Mouse (Mus musculus): Measurements from ENCODE around the gene Umps. TPM values are rescaled to one million over a fixed set of nuclear protein-coding genes. Genes with fewer than 3 reads are reported as not detected.

Gene Umps
- polyA plus RNA-seq, 1 experiment from 2014 or later = 30.9 TPM

- no peak overlapping the region for H3K27ac ChIP-seq (ENCODE audit: low read length)
- ATAC-seq = no peak
- H3K4me3 ChIP-seq (replicated peaks; ENCODE audit: low read length) = no peak overlapping the region
- no peaks in the 10 kb centered on the region for H3K27me3 ChIP-seq (replicated peaks; ENCODE audit: control insufficient read depth, insufficient read depth, low read length)
- H3K9me3 ChIP-seq (ENCODE audit: control insufficient read depth, low read length) = no peaks in the 10 kb centered on the region
- H3K9ac ChIP-seq (replicated peaks; ENCODE audit: low read depth, low read length) = no peak overlapping the region
- no peak overlapping the region for H3K4me2 ChIP-seq (ENCODE audit: low read length)
- H3K4me1 ChIP-seq (replicated peaks; ENCODE audit: control insufficient read depth, insufficient read depth, low read length) = peaks cover 12% of the 10 kb centered on the region
- no peaks in the 10 kb centered on the region for H3K36me3 ChIP-seq (ENCODE audit: control insufficient read depth, insufficient read depth)
- WGBS = 69% methylated on average over 6 of the region's 6 CpGs
These were observed 22.1 kb downstream of the Umps start for GRCm38 (mm10) chr16:33944772-33945171.

GRCm38 (mm10) chr16:33944126-33944525 lies 22.7 kb downstream of the Umps start:
- Histone ChIP-seq H3K36me3 (ENCODE audit: control insufficient read depth, insufficient read depth) (no peaks in the 10 kb centered on the region), H3K4me3 (replicated peaks; ENCODE audit: low read length) (no peak overlapping the region), H3K27ac (ENCODE audit: low read length) (no peak overlapping the region), H3K4me1 (replicated peaks; ENCODE audit: control insufficient read depth, insufficient read depth, low read length) (peaks cover 12% of the 10 kb centered on the region), H3K27me3 (replicated peaks; ENCODE audit: control insufficient read depth, insufficient read depth, low read length) (no peaks in the 10 kb centered on the region), H3K4me2 (ENCODE audit: low read length) (no peak overlapping the region), H3K9me3 (ENCODE audit: control insufficient read depth, low read length) (no peaks in the 10 kb centered on the region), H3K9ac (replicated peaks; ENCODE audit: low read depth, low read length) (no peak overlapping the region)
- ATAC-seq = no peak
- 78% methylated on average over 4 of the region's 4 CpGs for WGBS

- ATAC-seq = no peak
- Histone ChIP-seq H3K9me3 (ENCODE audit: control insufficient read depth, low read length) (no peaks in the 10 kb centered on the region), H3K27me3 (replicated peaks; ENCODE audit: control insufficient read depth, insufficient read depth, low read length) (no peaks in the 10 kb centered on the region), H3K27ac (ENCODE audit: low read length) (no peak overlapping the region), H3K4me1 (replicated peaks; ENCODE audit: control insufficient read depth, insufficient read depth, low read length) (peaks cover 12% of the 10 kb centered on the region), H3K9ac (replicated peaks; ENCODE audit: low read depth, low read length) (no peak overlapping the region), H3K4me2 (ENCODE audit: low read length) (no peak overlapping the region), H3K36me3 (ENCODE audit: control insufficient read depth, insufficient read depth) (no peaks in the 10 kb centered on the region), H3K4me3 (replicated peaks; ENCODE audit: low read length) (no peak overlapping the region)
- 96% methylated on average over 6 of the region's 6 CpGs for WGBS
These were observed 23.4 kb downstream of the Umps start for GRCm38 (mm10) chr16:33943388-33943787.

- 65% methylated on average over 11 of the region's 11 CpGs for WGBS
- H3K4me3 ChIP-seq (replicated peaks; ENCODE audit: low read length) = no peak overlapping the region
- ATAC-seq = no peak
- no peaks in the 10 kb centered on the region for H3K36me3 ChIP-seq (ENCODE audit: control insufficient read depth, insufficient read depth)
- H3K9me3 ChIP-seq (ENCODE audit: control insufficient read depth, low read length) = no peaks in the 10 kb centered on the region
- no peaks in the 10 kb centered on the region for H3K27me3 ChIP-seq (replicated peaks; ENCODE audit: control insufficient read depth, insufficient read depth, low read length)
- no peak overlapping the region for H3K27ac ChIP-seq (ENCODE audit: low read length)
- no peak overlapping the region for H3K9ac ChIP-seq (replicated peaks; ENCODE audit: low read depth, low read length)
- H3K4me1 ChIP-seq (replicated peaks; ENCODE audit: control insufficient read depth, insufficient read depth, low read length) = peaks cover 12% of the 10 kb centered on the region
- H3K4me2 ChIP-seq (ENCODE audit: low read length) = no peak overlapping the region
These were observed 24.5 kb downstream of the Umps start for GRCm38 (mm10) chr16:33942341-33942740.

- H3K27ac ChIP-seq (ENCODE audit: low read length) = no peak overlapping the region
- no peaks in the 10 kb centered on the region for H3K36me3 ChIP-seq (ENCODE audit: control insufficient read depth, insufficient read depth)
- H3K4me3 ChIP-seq (replicated peaks; ENCODE audit: low read length) = no peak overlapping the region
- 45% methylated on average over 11 of the region's 11 CpGs for WGBS
- H3K9ac ChIP-seq (replicated peaks; ENCODE audit: low read depth, low read length) = no peak overlapping the region
- H3K4me2 ChIP-seq (ENCODE audit: low read length) = no peak overlapping the region
- no peaks in the 10 kb centered on the region for H3K27me3 ChIP-seq (replicated peaks; ENCODE audit: control insufficient read depth, insufficient read depth, low read length)
- H3K9me3 ChIP-seq (ENCODE audit: control insufficient read depth, low read length) = no peaks in the 10 kb centered on the region
- ATAC-seq = peak; percentile 47; the same call in 1 of the 2 replicates
- H3K4me1 ChIP-seq (replicated peaks; ENCODE audit: control insufficient read depth, insufficient read depth, low read length) = peaks cover 12% of the 10 kb centered on the region
These were observed 25.5 kb downstream of the Umps start for GRCm38 (mm10) chr16:33941271-33941781.

GRCm38 (mm10) chr16:33940095-33940494 lies 26.7 kb downstream of the Umps start:
- H3K27me3 ChIP-seq (replicated peaks; ENCODE audit: control insufficient read depth, insufficient read depth, low read length) = no peaks in the 10 kb centered on the region
- no peak overlapping the region for H3K4me2 ChIP-seq (ENCODE audit: low read length)
- WGBS = 87% methylated on average over 5 of the region's 5 CpGs
- no peak overlapping the region for H3K27ac ChIP-seq (ENCODE audit: low read length)
- H3K4me1 ChIP-seq (replicated peaks; ENCODE audit: control insufficient read depth, insufficient read depth, low read length) = peaks cover 12% of the 10 kb centered on the region
- H3K4me3 ChIP-seq (replicated peaks; ENCODE audit: low read length) = no peak overlapping the region
- H3K9ac ChIP-seq (replicated peaks; ENCODE audit: low read depth, low read length) = no peak overlapping the region
- no peak for ATAC-seq
- H3K36me3 ChIP-seq (ENCODE audit: control insufficient read depth, insufficient read depth) = no peaks in the 10 kb centered on the region
- no peaks in the 10 kb centered on the region for H3K9me3 ChIP-seq (ENCODE audit: control insufficient read depth, low read length)

GRCm38 (mm10) chr16:33939636-33940035 lies 27.2 kb downstream of the Umps start:
- Histone ChIP-seq H3K4me2 (ENCODE audit: low read length) (no peak overlapping the region), H3K36me3 (ENCODE audit: control insufficient read depth, insufficient read depth) (no peaks in the 10 kb centered on the region), H3K27ac (ENCODE audit: low read length) (no peak overlapping the region), H3K4me3 (replicated peaks; ENCODE audit: low read length) (no peak overlapping the region), H3K27me3 (replicated peaks; ENCODE audit: control insufficient read depth, insufficient read depth, low read length) (no peaks in the 10 kb centered on the region), H3K4me1 (replicated peaks; ENCODE audit: control insufficient read depth, insufficient read depth, low read length) (peaks cover 17% of the 10 kb centered on the region), H3K9me3 (ENCODE audit: control insufficient read depth, low read length) (no peaks in the 10 kb centered on the region), H3K9ac (replicated peaks; ENCODE audit: low read depth, low read length) (no peak overlapping the region)
- 80% methylated on average over 9 of the region's 9 CpGs for WGBS
- no peak for ATAC-seq

GRCm38 (mm10) chr16:33939133-33939531 lies 27.7 kb downstream of the Umps start:
- Histone ChIP-seq H3K4me3 (replicated peaks; ENCODE audit: low read length) (no peak overlapping the region), H3K9me3 (ENCODE audit: control insufficient read depth, low read length) (no peaks in the 10 kb centered on the region), H3K4me2 (ENCODE audit: low read length) (no peak overlapping the region), H3K27me3 (replicated peaks; ENCODE audit: control insufficient read depth, insufficient read depth, low read length) (no peaks in the 10 kb centered on the region), H3K36me3 (ENCODE audit: control insufficient read depth, insufficient read depth) (no peaks in the 10 kb centered on the region), H3K9ac (replicated peaks; ENCODE audit: low read depth, low read length) (no peak overlapping the region), H3K4me1 (replicated peaks; ENCODE audit: control insufficient read depth, insufficient read depth, low read length) (peaks cover 22% of the 10 kb centered on the region), H3K27ac (ENCODE audit: low read length) (no peak overlapping the region)
- WGBS = 90% methylated on average over 2 of the region's 2 CpGs
- no peak for ATAC-seq

GRCm38 (mm10) chr16:33938311-33939132 lies 28.3 kb downstream of the Umps start:
- no peaks in the 10 kb centered on the region for H3K36me3 ChIP-seq (ENCODE audit: control insufficient read depth, insufficient read depth)
- no peak overlapping the region for H3K4me2 ChIP-seq (ENCODE audit: low read length)
- no peak overlapping the region for H3K4me3 ChIP-seq (replicated peaks; ENCODE audit: low read length)
- ATAC-seq = no peak
- no peaks in the 10 kb centered on the region for H3K9me3 ChIP-seq (ENCODE audit: control insufficient read depth, low read length)
- H3K27me3 ChIP-seq (replicated peaks; ENCODE audit: control insufficient read depth, insufficient read depth, low read length) = no peaks in the 10 kb centered on the region
- WGBS = 78% methylated on average over 12 of the region's 12 CpGs
- no peak overlapping the region for H3K9ac ChIP-seq (replicated peaks; ENCODE audit: low read depth, low read length)
- H3K4me1 ChIP-seq (replicated peaks; ENCODE audit: control insufficient read depth, insufficient read depth, low read length) = peaks cover 25% of the 10 kb centered on the region
- no peak overlapping the region for H3K27ac ChIP-seq (ENCODE audit: low read length)
